Mouse (Mus musculus) T-helper 2 cell (primary cell): ENCODE data around the gene Yeats4.

Source experiments
- in situ Hi-C: fragments of 300-600 bp; cut with MboI, MseI; formaldehyde crosslinking; loops from one replicate; pipeline ENCODE4 v1.15.1; 2025; ENCODE audit warnings: high pct_unique_total_duplicates

Gene Yeats4

DNA sequence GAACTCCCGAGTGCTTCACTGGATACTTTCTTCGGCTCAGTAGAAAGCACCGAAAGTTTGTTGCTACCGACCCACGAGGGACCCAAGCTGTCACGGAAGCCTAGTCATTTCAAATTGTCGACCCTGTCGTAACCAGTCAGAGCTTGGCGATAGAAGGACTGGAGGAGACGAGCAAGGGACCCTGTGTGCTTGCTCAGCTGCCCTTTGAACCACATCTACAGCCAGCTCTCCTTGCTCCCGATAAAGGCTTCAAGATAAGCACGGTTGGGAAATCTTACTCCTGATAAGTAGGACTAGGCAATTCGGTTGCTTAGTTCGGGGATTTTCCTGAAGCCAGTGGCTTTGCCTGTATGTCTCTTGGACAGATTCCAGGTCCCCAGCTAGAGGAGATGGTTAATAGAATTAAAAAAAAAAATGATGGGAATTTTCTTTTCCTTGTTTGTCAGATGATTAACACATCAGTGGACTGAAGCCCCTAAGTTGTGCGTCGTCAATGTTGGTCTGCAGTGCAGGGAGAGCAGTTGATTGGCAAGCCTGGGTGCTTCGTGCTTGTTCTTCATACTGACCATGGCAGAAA is 21.2 kb downstream of the Yeats4 start:
- in situ Hi-C loops: loop anchor here (10.0 kb wide), 2 partner anchors 128 to 218 kb away; partner anchors contain the start of gene Best3

DNA sequence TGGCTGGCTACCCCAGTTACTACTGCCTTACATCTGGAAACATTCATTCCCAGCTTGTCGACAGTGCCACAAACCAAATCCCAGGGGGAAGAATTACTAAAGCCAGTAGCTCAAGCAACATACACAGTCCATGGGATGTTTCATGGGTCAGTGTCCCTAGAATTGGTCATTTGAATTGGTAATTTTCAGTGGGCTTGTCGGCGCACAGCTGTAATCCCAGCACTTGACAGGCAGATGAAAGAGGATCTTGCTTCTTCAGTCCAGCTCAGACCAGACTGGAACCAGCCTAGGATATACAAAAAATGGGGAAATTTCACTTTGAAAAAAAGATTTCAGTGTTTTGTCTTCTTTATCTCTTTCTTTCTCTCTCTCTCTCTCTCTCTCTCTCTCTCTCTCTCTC is 24.6 kb downstream of the Yeats4 start:
- in situ Hi-C loops: loop anchor here (10.0 kb wide), 2 partner anchors 125 to 215 kb away; partner anchors contain the start of gene Best3

DNA sequence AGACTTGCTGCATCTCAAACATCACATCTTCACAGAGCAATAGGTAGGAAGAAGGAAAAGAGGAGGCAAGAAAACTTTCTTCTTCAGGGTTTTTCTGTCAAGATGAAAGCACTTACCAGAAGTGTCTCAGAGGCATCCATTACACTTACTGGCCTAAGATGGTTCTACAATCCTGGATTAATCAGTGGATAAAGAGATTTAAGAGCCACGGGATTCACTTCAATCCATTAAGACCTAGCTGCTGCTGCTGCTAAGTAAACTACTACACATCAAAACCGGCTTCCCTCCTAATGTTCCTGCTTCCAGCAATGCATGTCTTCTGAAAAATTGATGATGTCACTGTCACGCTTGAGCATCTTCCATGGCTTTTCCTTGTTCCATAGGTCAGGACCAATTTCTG is 27.6 kb downstream of the Yeats4 start:
- in situ Hi-C loops: no loop called here

DNA sequence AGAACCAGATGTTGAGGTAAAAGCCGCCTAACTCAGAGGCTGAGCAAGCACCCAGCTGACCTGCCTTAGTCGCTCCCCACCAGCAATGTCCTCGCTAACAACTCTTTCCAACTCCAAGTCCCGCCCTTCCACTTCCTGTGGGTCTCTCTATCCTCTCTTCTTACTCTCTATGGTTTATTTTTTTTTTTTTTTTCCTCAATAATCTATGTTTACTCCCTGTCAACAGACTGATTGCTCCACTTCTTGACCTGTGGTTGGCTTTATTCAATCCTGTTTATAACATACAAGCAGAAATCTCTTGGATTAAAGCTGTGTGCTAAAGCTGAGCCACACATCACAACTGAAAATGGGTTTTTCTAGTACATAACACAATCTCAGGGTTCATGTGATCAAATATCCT is 28.6 kb downstream of the Yeats4 start:
- in situ Hi-C loops: no loop called here

DNA sequence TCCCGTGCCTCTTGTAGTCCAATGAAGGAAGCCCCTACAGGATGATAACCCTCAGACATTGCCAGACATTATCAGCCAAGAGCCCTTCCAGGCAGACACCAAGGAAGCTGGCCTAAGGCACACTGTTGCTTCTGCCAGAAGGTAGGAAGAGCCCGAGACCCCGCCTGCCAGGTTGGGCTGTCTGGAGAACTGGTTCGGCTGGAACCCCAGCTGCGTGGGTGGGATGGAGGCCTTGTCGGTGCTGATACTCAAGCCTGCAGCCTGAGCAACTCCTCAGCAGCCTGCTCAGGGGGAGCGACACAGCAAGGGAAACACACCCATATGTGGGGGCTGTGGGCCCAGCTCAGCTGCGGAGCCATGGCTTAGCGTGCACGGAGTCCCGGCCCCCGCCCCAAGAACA is 29.3 kb downstream of the Yeats4 start:
- in situ Hi-C loops: no loop called here

DNA sequence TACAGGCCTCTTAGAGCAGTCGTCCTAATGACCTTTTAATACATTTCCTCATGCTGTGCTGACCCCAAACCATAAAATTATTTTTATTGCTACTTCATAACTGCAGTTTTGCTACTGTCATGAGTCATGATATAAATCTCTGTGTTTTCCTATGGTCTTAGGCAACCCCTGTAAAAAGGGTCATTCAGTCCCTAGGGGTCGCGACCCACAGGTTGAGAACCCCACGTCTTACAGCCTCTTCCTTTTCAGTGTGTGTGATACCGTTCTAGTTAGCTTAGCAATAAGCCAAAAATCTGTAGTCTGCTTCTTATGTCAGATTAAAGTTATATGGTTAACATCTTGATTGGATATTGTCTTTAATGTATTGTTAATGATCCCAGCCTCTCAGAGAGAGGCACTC is 30.9 kb downstream of the Yeats4 start:
- in situ Hi-C loops: no loop called here

DNA sequence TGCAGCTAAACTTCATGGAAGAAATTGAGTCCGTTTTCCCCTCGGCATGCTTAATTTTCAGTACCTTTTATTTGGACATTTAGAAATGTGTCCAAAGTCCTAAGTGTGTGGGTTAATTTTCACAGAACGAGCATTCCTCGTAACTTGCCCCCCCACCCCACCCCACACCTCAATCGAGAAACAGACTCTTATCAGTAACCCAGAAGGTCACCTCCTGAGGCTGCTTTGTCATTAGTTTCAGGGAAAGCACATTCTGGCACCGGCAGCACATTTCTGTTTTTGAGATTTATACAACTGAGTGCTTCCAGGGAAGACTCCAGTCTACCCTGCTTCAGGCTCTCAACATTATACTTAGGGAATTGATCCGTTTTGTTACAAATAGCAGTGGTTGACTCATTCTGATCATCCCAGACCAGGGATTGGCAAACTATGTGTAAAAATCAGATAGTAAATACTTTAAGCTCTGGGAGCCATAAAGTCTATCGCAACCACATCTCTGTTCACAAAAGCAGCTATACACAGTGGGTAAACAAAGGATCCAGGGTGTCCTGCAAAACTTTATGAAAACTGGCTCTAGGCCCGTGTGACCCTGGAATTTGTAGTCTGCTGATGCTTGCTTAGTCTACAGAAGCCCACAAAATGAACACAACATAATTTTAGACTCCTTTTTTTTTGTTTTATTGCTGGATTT is 38.8 kb downstream of the Yeats4 start:
- in situ Hi-C loops: no loop called here

DNA sequence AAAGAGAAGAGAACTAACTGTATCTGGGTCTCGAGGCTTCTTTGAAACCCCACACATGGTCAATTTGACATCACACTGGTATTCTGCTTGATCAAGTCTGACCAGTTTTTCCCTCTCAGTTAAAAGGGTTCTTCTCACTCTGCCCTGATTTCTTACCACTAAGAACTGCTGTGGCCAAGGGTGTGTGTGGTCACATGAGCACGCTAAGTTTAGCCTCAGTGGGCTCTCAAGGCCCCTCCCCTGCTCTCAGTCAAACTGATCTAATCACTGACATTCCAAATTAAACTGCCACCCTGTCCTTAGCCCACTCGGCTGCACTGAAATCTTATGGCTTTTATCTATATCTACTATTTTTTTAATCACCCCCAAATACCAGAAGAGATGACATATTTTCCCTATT is 43.2 kb downstream of the Yeats4 start:
- in situ Hi-C loops: no loop called here

DNA sequence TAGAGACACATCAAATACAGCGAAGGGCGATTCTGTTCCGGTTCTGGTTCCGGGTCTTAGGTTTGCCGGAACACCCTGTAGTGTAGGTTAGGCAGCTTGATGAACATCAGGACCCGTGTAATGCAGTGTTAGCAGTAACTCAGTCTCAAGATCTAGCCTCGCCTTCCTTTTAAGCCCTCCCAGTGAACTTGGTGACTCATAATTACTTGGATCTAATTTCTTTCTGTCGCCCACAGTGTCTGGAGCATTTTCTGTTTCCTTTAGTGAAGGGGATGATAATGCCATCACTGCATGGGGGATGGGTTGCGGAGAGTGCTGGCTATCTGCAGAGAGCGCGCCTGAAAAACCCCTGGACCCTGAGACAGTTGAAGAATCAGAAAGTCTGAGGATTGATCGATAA is 49.7 kb downstream of the Yeats4 start:
- in situ Hi-C loops: loop anchor here (10.0 kb wide), 1 partner anchor 1770 kb away; no protein-coding TSS in a partner anchor

DNA sequence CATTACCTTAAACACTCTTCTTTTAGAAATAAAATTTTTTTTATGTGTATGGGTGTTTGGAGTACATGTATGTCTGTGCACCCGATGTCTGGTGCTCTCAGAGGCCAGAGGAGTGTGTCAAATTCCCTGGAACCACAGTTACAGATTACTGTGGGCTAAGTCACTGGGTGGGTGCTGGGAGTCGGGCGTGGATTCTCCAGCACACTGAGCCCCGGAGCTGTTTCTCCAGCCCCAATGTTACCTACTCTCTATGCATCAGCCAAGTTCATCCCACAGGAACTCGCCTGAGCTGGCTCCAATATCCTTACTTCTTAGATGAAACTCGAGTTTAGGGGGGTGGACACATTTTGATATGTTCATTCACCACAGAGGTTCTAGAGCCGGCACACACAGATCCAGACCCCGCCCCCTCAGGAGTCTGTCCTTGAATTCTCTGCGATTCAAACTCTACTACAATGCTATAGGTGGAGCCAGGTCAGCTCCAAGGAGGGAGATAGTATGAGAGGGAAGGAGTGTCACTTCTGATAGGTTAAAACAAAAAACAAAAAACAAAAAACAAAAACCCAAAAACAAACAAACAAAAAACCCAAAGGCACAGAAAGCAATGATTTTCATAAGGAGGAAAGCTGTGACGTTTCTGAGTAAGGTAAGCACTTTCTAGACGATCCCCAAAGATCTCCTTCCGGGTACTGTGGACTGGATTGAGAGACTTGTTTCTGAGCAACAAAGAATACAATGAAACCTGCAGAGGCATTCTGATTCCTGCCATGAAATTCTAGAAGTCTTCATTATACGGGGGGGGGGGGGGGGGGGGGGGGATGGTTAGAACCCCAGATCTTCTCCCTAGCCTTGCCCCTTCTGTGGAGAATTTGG is 50.5 kb downstream of the Yeats4 start:
- in situ Hi-C loops: loop anchor here (10.0 kb wide), 1 partner anchor 1771 kb away; no protein-coding TSS in a partner anchor

DNA sequence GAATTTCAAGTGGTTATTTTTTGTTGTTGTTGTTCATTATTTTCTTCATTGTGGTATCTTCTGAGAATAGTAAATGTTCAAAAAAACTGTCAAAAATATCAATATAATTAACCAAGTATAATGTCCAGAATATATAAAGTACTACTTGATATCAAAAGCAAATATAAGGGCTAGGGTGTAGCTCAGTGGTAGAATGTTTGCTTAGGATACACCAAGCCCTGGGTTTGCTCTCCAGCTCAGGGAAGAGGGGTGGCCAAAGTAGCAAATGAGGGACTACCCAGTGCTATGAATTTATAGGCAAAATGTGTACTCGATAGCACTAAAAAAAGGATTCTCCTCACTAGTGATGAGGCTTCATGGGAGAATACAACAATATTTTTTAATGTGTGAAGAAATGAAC is 51.2 kb downstream of the Yeats4 start:
- in situ Hi-C loops: loop anchor here (10.0 kb wide), 1 partner anchor 1772 kb away; no protein-coding TSS in a partner anchor

DNA sequence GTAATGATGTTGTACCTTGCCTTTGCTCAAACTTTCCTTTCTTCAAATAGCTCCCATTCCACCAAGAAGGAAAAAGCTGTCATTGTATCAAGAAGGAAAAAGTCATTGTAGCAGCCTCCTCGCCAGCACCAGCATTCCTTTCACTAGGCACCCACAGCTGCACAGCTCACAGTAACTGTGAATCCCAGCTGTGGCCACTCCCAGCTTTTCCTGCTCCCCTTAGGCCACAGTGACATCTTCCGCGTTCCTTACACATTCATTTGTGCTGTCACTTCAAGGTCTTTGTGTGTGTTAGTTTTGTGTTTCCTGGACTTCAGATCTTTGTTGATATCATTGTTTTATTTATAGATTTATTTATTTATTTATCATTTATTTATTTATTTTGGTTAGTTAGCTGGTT is 52.2 kb downstream of the Yeats4 start:
- in situ Hi-C loops: loop anchor here (10.0 kb wide), 1 partner anchor 1773 kb away; no protein-coding TSS in a partner anchor

DNA sequence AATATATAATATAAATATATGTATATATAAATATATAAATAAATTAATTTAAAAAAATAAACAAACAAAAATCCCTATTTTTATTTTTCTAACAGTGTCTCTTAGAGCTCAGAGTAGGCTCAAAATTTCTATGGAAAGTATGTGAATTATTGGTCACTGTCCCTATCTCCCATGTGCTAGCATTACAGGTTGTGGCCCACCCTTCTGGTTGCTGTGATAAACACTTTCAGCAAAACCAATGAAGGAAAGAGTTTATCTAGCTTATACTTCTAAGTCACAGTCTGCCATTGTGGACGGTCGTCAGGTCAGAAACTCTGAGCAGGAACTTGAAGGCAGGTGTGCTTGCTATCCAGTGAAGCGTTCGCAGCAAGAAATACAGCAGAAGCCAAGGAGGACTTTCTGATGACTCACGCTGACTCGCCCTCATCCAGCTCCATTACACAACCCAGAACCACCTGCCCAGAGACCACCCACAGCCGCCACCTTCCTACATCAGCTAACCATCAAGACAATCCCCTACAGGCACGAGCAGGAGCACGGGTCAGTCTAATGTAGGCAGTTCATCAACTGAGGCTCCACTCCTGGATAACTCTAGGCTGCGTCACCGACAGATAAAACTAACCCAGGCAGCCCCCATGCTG is 57.4 kb downstream of the Yeats4 start:
- in situ Hi-C loops: no loop called here
